Mouse (Mus musculus) forebrain, embryonic 15.5 days (tissue): ENCODE results near the gene Cetn4. TPM values are rescaled to one million over a fixed set of nuclear protein-coding genes. Genes with fewer than 3 reads are reported as not detected.

Source experiments
- ATAC-seq: fragments of 200-750 bp; cut with Nextera tagmentation; replicated peaks from 2 replicates; pipeline ENCODE4 v1.8.0; 2017; ENCODE audit warnings: mild to moderate bottlenecking, moderate TSS enrichment, moderate library complexity
- H3K27ac ChIP-seq: fragments of 300-500 bp; sonication (generic); replicated peaks from 2 replicates; pipeline ENCODE4 v1.5.1; 2015; ENCODE audit warnings: mild to moderate bottlenecking, inconsistent platforms
- H3K27me3 ChIP-seq: fragments of 300-500 bp; sonication (generic); 2 replicates; pipeline ENCODE4 v1.6.1; 2015; ENCODE audit warnings: inconsistent platforms
- H3K36me3 ChIP-seq: fragments of 300-500 bp; sonication (generic); 2 replicates; pipeline ENCODE4 v1.6.1; 2015; ENCODE audit warnings: mild to moderate bottlenecking, inconsistent platforms
- H3K4me1 ChIP-seq: fragments of 300-500 bp; sonication (generic); 2 replicates; pipeline ENCODE4 v1.6.1; 2015; ENCODE audit warnings: inconsistent platforms
- H3K4me2 ChIP-seq: fragments of 300-500 bp; sonication (generic); replicated peaks from 2 replicates; pipeline ENCODE4 v1.6.1; 2015; ENCODE audit warnings: mild to moderate bottlenecking, inconsistent platforms
- H3K4me3 ChIP-seq: fragments of 300-500 bp; sonication (generic); 2 replicates; pipeline ENCODE4 v1.5.1; 2015; ENCODE audit warnings: mild to moderate bottlenecking, inconsistent platforms
- H3K9ac ChIP-seq: fragments of 300-500 bp; sonication (generic); replicated peaks from 2 replicates; pipeline ENCODE4 v1.6.1; 2015; ENCODE audit warnings: mild to moderate bottlenecking, inconsistent platforms
- H3K9me3 ChIP-seq: fragments of 300-500 bp; sonication (generic); 2 replicates; pipeline ENCODE4 v1.6.1; 2016; ENCODE audit warnings: inconsistent platforms
- WGBS: fragments of 180-500 bp; shearing (Covaris S2); methylation state at CpG from one replicate; pipeline ENCODE4 v1.1.7; 2015; ENCODE audit warnings: mixed read lengths; 5-methylcytosine and 5-hydroxymethylcytosine counted together
- polyA plus RNA-seq: library from polyadenylated mRNA; unstranded; fragments of >200 nt; fragmentation: Nextera tagmentation; extraction: Ambion mirVana; gene quantifications from 2 replicates; pipeline ENCODE4 v1.2.1, GENCODE M21; 2015

Gene Cetn4
- polyA plus RNA-seq, 1 experiment from 2014 or later = 2.1 TPM

DNA sequence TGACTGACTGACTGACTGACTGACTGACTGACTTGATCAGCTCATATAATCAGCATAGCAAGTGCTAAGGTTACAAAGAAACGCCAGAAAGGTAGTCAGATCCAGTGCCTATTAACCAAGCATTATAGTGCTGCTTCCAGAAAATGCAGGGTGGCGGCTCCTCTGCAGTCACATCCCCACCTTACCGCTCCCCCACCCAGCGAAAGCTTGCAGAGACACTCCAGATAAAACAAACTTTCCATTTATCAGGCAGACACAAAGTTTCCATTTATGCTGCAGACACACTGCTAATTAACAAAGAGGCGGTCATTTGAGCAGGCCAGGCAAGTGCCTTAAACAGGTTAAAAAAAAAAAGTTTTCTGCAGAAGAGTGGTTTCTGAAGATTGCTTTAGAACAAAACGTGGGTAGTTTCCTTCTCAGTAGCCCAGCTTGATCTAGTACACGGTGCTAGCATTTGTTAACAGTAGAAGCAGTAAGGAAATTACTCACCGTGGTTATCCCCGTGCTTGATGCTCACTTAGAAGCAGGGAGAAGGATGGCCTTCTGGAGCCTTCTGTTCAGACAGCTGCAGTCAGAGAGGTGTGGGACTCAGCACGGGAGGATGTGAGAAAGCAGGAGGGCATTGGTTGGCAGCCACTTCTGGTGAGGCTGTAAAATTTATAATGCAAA lies 53.0 kb downstream of the Cetn4 start:
- no peaks in the 10 kb centered on the region for H3K36me3 ChIP-seq
- H3K4me2 ChIP-seq = no peak overlapping the region
- no peak; the same call in 1 of the 2 replicates for ATAC-seq
- no peaks in the 10 kb centered on the region for H3K9me3 ChIP-seq
- H3K4me3 ChIP-seq = no peak overlapping the region
- no peaks in the 10 kb centered on the region for H3K27me3 ChIP-seq
- 59% methylated on average over 10 of the region's 10 CpGs for WGBS
- no peak overlapping the region for H3K9ac ChIP-seq
- no peaks in the 10 kb centered on the region for H3K4me1 ChIP-seq
- no peak overlapping the region for H3K27ac ChIP-seq

DNA sequence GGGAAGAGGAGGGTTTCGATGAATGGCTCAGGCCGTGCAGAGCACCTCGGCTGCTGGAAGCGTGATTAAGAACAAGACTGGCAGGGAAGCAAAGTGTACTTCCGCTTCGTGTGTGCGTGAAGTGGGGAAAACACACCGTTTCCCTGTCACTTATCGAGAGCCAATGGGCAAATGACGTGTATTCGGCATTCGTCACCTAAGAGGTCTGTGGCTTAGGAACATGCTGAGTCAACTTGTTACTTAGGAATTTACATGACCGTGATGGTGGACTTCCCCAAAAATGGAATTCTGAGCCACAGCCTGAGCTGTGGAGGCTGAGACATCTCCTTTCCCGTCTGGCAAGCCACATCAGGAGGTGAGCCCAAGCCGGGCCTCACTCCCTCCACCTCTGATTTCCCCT lies 54.7 kb downstream of the Cetn4 start:
- no peaks in the 10 kb centered on the region for H3K4me1 ChIP-seq
- H3K4me3 ChIP-seq = no peak overlapping the region
- no peaks in the 10 kb centered on the region for H3K36me3 ChIP-seq
- no peaks in the 10 kb centered on the region for H3K27me3 ChIP-seq
- no peaks in the 10 kb centered on the region for H3K9me3 ChIP-seq
- no peak overlapping the region for H3K27ac ChIP-seq
- WGBS = 88% methylated on average over 15 of the region's 15 CpGs
- H3K9ac ChIP-seq = no peak overlapping the region
- H3K4me2 ChIP-seq = no peak overlapping the region
- no peak for ATAC-seq

Other genes starting within 250 kb of the Cetn4 start
- 0.43 TPM in 1 of 2 replicates, not detected in the other for gene Adad1, start 249.2 kb downstream of the Cetn4 start, polyA plus RNA-seq
- gene Il2, start 186.7 kb downstream of the Cetn4 start, polyA plus RNA-seq = 0.34 and 0.62 TPM in 2 replicates
- gene Il21, start 80.1 kb downstream of the Cetn4 start, polyA plus RNA-seq = not detected in 2 replicates
- gene Bbs12, start 154 bp downstream of the Cetn4 start, polyA plus RNA-seq = 5.2 and 5.7 TPM in 2 replicates
- gene Fgf2, start 35.6 kb upstream of the Cetn4 start, polyA plus RNA-seq = 0.37 and 0.69 TPM in 2 replicates
- gene Spata5, start 107.2 kb upstream of the Cetn4 start, polyA plus RNA-seq = 33.7 and 34.7 TPM in 2 replicates
- 5.1 and 5.9 TPM in 2 replicates for gene Nudt6, start 107.5 kb upstream of the Cetn4 start, polyA plus RNA-seq